Mouse (Mus musculus): ENCODE measurements around the gene Npnt.

The Npnt gene

GRCm38 (mm10) chr3:132858849-132859248 is 91.2 kb downstream of the Npnt start:
- in situ Hi-C loops (cut with MboI, MseI), result loop anchor here (10.0 kb wide), 1 partner anchor 1254 kb away; no protein-coding TSS in a partner anchor

DNA sequence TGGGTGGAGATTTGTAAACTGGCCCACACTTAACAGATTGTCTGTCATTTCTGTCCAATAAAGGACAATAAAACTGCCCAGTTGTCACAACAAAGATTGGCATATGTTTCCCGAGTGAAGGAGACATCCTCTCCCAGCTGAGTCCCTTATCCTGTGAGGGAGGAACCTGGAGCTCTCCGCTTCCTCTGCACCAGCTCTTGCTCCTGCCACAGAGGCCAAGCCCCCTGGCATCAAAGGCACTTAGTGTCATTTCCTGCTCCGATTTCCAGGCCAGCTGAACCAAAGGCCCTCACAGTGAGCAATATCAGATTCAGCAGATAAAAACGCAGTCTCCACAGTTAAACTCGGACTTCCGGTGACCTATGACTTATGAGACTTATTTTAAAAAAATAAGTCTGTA is 93.4 kb downstream of the Npnt start:
- in situ Hi-C loops (cut with MboI, MseI), result loop anchor here (10.0 kb wide), 1 partner anchor 1252 kb away; no protein-coding TSS in a partner anchor

DNA sequence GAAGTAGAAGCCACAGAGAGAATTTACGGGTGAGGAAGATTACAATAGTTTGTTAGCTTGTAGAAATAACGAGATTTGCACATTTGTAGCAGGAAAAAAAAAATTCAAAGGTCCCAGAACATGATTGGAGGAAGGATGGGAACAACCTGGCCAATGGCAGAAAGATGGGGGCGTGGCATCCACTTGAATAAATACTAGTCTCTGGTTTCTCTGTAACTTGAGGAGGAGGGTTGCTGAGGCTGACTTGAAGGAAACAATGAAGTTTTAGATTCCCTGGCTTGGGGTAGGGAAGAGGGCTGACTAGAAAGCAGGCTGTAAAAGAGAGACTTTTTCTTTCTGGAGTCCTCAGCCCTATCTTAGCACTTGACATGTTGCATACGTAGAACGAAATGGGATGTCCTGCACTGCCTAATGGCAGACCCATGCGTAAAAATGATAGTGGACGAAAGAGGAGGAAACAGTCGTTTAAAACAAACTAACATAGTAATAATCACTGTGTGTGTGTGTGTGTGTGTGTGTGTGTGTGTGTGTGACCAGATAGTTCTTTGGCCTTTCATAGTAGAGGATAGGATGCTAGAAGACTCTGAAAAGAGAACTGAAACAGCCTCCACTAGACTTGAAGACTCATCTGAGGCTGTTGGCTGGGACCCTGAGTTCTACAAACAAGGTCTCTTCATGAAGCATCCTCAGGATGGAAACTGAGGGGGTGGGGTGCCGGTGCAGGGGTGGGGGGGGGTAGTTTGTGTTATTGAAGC is 94.5 kb downstream of the Npnt start:
- in situ Hi-C loops (cut with MboI, MseI), result loop anchor here (10.0 kb wide), 1 partner anchor 1251 kb away; no protein-coding TSS in a partner anchor

DNA sequence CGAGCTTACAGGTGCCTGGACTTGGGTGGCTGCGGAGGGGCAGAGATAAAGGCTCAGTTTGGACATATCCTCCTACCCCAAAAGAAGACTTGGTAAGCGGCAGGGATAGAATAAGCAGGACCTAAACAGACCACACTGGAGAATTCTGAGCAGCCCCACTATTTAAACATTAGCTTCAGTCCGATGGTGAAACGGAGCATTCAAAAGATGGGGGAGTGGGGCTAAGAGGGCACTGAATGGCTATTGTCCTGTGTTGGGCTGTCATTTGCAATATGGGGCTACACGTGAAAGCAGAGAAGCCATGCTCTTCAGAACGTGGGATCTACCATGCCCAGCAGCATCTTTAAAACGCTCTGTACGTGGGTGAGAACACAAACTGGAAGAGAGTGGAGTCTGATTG is 95.8 kb downstream of the Npnt start:
- in situ Hi-C loops (cut with MboI, MseI), result loop anchor here (10.0 kb wide), 1 partner anchor 1249 kb away; no protein-coding TSS in a partner anchor

DNA sequence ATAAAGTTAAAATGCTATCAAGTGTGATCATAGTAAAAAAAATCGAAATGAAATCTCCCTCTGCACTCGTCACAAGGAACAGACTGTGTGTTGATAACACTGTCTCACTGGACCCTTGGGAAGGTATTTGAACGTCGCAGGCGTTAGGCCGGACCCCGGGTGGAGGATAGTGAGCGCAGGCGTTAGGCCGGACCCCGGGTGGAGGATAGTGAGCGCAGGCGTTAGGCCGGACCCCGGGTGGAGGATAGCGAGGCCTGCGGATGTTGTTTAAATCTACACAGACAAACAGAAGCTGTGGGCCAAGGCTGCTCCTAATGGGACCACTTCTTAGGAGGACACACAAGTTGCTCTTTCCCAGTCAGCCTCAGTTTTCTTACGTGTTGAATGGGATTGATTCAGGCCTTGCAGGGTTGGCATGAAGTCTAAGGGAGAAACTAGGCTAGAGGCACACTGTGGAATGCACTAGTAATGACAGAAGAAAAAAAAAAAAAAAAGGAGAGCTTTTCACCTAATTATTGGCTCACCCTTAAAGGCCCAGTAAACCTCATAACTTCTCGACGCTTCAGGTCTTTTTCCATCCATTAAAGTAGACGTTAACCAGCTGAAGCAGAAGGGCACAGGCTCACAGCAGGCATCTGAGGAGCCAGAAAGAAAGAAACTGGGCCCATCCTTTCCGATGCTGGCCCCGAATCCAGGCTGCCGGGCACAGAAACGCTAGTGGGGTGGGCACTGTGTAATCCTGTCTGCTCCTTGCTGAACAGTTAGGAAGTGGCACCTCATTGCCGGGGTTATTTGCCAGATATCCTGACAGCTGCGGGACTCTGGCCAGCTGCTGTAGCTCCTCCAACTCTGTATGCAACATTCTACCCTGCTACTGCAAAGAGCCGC is 98.0 kb downstream of the Npnt start:
- in situ Hi-C loops (cut with MboI, MseI), result loop anchor here (10.0 kb wide), 1 partner anchor 1247 kb away; no protein-coding TSS in a partner anchor

GRCm38 (mm10) chr3:132851417-132851816 is 98.7 kb downstream of the Npnt start:
- in situ Hi-C loops (cut with MboI, MseI), result loop anchor here (10.0 kb wide), 1 partner anchor 1247 kb away; no protein-coding TSS in a partner anchor

DNA sequence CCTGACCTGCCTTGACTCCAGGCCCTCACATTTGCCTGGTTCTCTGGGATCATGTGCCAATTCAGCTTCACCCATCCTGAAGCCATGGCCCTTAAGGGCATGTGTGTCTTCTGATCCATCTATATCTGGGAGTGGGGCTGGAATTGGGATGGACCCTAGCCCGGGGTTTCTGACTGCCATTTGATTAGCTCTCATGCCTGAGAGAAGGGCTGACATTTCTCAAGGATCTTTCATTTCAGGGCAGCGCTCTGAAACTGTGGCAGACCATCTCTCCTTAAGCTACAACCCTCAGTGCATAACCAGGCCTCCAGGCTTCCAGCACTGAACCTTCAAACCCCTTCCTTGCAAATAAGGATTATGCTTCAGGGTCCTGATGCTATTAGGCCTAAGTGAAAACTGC is 99.7 kb downstream of the Npnt start:
- in situ Hi-C loops (cut with MboI, MseI), result loop anchor here (10.0 kb wide), 1 partner anchor 1246 kb away; no protein-coding TSS in a partner anchor

DNA sequence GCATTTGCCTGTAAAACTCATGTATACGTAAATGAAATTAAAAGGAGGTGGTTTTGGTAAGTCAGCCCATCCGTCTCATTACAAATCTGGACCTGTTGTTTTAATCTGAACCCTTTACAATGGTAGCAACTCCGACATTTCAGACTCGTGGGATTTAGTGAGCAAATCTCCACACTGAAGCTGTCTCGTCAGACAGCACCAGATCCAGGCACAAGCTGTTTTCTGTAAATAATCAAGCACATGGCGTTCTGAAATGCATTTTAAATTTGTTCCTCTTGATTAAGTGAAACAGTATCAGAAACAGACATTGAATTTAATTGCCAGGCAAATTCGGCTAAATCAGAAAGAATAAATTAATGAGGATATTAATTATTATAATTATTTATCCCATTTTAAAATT is 100.4 kb downstream of the Npnt start:
- in situ Hi-C loops (cut with MboI, MseI), result loop anchor here (10.0 kb wide), 1 partner anchor 1245 kb away; no protein-coding TSS in a partner anchor

DNA sequence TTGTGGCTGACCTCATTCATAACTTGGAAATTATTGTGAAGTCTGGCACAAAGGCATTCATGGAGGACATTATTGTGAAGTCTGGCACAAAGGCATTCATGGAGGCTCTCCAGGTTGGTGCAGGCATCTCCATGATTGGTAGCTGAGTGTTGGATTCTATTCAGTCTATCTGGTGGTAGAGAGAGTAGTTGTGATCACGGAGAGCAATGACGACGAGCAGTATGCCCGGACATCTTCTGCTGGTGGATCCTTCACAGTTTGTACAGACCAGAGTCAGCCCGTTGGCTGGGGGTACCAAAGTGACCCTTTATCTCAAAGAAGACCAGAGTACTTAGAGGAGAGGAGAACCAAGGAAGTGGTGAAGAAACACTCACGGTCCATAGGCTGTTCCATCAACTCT is 107.4 kb downstream of the Npnt start:
- in situ Hi-C loops (cut with MboI, MseI), result loop anchor here (5.0 kb wide), 1 partner anchor 105 kb away; no protein-coding TSS in a partner anchor

DNA sequence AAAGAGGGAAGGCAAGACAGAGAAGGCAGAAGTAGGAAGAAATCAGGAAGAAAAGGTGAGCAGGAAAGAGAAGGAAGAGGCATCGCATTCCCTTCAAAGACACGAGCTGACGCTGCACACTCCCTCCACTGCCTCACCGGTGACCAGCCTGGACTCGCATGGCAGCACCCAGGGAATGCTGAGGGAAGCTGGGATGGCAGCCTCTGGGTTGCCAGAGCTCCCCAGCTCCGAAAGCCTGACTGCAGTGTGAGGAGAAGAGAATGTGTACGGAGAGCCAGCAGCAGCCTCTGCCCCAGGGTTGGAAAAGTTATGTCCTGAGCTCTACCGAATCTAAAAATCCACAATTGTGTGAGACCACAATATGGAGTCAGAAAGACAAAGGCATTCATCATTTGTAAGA is 110.6 kb downstream of the Npnt start:
- in situ Hi-C loops (cut with MboI, MseI), result no loop called here

DNA sequence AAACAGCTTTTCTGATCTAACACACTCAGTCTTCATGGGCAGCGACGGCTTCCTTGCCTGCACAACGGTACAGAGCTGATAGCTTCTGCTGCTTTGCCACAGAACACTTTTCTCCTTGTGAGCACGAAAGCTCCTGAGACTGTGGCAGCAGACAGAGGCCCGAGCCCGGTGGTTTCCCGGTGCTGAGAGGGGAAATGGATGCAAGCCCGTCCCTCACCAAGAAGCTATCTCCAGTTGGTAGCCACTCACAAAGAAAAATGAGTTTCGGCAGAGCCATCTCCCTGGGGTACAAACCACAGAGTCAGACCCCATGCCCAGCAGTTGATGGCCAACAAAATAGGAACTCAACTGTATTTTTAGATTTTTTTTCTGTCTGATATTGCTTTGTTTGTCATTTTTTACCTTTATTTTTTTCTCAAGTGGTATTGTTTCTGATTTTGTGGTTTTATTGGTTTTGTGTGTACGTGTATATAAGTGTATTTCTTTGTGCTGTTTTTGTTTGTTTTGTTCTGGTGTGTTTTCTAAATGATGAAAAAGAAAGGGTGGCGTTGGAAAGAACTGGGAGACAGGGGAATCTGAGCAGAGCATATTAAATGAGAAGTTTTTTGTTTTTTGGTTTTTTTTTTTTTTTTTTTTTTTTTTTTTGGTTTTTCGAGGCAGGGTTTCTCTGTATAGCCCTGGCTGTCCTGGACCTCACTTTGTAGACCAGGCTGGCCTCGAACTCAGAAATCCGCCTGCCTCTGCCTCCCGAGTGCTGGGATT is 111.3 kb downstream of the Npnt start:
- in situ Hi-C loops (cut with MboI, MseI), result no loop called here

DNA sequence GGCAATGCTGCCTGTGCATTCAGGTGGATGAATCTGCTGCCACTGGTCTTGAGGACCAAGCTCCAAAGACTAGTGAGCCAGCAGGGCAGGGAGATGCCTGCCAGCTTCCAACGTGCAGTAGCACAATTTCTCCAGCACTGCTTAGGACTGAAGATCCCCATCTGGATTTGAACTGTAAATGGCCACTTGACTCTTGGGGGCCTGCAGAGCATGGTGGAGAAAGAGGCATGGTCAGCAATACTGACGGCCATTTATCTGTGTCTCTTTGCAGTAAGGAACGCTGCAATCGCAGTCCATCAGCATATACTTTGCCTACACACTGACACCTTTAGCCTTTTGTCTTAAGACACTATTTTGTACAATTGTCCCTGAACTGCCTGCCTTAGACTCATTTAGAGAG is 113.0 kb downstream of the Npnt start:
- in situ Hi-C loops (cut with MboI, MseI), result no loop called here

DNA sequence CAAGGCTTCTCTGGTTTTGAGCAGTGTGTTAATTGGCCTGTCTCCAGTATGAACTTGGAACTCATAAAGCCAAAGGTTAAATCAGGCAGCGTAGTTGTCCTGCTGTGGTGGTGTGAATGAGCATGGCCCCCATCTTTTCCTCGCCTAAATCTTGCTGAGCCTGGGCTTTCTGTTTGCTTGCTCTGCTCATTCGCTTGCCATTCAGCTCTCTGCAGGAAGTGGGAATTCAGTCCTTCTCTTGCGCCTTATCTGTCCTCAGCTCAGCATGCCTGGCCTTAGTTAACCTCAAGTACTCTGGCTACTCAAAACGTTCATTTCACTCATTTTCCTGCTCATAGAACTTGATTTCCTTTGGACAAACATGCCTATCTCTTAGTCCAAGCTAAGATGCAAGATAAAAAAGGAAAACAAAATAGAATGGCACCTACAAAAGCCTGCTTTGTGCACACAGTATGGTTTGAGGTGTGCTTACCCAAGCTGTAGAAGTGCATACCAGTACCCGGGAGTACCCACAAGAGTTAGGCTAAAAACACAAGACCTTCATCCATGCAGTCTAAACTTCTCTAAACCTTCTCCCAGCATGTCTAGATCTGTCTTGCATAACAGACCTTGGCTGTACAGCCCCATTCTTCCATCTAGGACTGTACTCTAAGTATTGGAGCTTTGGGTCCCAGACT is 114.8 kb downstream of the Npnt start:
- in situ Hi-C loops (cut with MboI, MseI), result no loop called here

Data from regulatory T cell (primary cell).